Mouse (Mus musculus) large intestine, adult 2 months (tissue): ENCODE data around the gene Dnm3. TPM values are rescaled to one million over a fixed set of nuclear protein-coding genes. Genes with fewer than 3 reads are reported as not detected.

Experiments used
- DNase-seq: peaks from one replicate; pipeline ENCODE4 v3.0.0-alpha.2; 2012; ENCODE audit warnings: low read depth, low spot score
- WGBS: fragments of 180-500 bp; shearing (Covaris S2); methylation state at CpG from one replicate; pipeline ENCODE4 v1.1.7; 2018; 5-methylcytosine and 5-hydroxymethylcytosine counted together
- polyA plus RNA-seq: library from polyadenylated mRNA; depleted of rRNA; stranded (reverse); fragments of >200 nt; gene quantifications from 2 replicates; pipeline ENCODE4 v1.2.3, GENCODE M21; 2012; rRNA removed

Gene Dnm3
- polyA plus RNA-seq, 1 experiment = 0.43 TPM

DNA sequence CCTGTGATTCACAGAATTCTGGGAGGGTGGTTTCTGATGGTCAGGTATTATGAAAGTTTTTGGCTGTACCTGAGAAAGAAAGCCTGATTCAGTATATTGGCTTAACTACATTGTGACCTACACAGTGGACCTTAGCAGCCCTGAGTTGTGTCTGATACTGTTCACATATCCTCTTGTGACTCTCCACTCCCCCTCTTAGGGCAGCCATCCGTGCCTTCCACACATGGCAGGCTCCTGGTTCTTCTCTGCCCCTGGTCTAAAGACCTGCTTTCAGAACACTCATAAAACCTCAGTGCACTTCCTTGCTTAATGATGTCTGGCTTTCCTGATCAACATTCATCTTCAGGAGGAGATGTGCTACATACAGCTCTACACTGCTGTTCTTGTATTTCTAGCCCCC, 525.2 kb downstream of the Dnm3 start:
- WGBS = 41% methylated on average over 1 of the region's 1 CpGs
- DNase-seq = no peak

DNA sequence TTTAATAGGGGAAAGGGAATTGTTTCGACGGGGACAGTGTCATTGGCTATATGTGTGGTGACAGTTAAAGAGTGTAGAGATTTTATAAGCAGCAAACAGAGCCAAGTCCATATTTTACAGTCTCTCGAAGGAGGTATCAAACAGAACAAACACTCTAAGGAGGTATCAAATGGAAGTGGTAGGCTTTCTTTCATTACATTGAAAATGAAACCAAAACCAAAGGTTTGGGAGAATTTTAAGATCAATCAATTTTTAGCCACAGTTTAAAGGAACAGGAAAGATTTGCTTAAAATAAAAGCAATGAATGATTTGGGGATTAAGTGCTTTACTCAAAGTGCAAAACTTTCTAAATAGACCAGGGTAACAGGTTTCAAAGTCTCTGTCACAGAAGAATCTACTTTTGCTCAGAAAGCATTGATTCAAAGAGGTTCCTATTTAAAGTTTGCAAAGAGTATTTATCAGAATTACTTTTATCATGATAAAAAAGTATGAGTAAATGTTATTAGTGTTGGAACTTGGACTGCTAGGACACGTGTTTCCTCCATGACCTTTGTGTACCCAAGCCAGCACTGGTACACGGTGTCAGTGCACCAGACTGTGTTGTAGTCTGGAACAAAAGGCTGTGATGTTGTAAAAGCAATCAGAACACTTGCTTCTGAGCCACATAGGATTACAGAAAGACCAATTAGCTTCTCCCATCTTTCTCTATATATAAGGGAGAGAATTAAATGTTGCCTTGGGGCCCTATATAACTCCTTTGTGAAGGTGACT, 526.6 kb downstream of the Dnm3 start:
- WGBS = 23% methylated on average over 5 of the region's 5 CpGs
- no peak for DNase-seq

DNA sequence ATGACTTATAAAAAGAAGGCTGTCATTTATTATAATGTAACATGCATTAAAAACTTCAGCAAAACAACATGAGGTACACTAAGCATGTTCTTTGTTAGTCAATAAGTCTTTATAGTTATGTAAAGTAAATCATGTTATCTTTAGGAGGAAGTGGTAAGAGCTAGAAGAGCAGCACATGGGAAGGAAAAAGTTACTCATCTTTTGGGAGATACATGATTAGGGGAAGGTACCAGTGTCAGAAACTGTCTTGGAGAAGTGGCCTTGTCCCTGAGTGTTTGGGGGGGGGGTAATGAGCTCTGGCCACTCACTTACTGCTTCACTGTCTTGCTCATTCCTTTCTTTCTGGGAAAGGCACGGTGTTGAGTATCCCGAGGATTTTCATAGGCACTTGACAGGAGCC, 535.8 kb downstream of the Dnm3 start:
- 78% methylated on average over 2 of the region's 2 CpGs for WGBS
- DNase-seq = no peak

Other genes starting within 250 kb of the Dnm3 start
- gene Mettl13, start 70.5 kb upstream of the Dnm3 start, polyA plus RNA-seq = 3.8 and 4.1 TPM in 2 replicates
- 4.9 and 7.6 TPM in 2 replicates for gene Vamp4, start 92.5 kb upstream of the Dnm3 start, polyA plus RNA-seq
- 0.06 and 0.10 TPM in 2 replicates for gene Myoc, start 161.1 kb upstream of the Dnm3 start, polyA plus RNA-seq
- not detected in 2 replicates for gene Myocos, start 180.2 kb upstream of the Dnm3 start, polyA plus RNA-seq